Mouse (Mus musculus) erythroblast, embryonic 14.5 days (primary cell): ENCODE data around the gene Gadd45b.

Experiments
- GATA1 ChIP-seq: IDR thresholded peaks from 2 replicates; pipeline ENCODE4 v1.6.1; 2012; ENCODE audit warnings: low read length, inconsistent platforms, mixed read lengths
- TAL1 ChIP-seq: IDR thresholded peaks from 3 replicates; pipeline ENCODE4 v1.6.1; 2012; ENCODE audit warnings: low read length, inconsistent platforms, mixed read lengths

- TF ChIP-seq GATA1 = no peak
- no peak for TF ChIP-seq TAL1
Observed at GRCm38 (mm10) chr10:80914253-80914656, 15.6 kb upstream of the Gadd45b start.
